Mouse (Mus musculus): ENCODE data around the gene Zyx. TPM values are rescaled to one million over a fixed set of nuclear protein-coding genes. Genes with fewer than 3 reads are reported as not detected.
A peak's percentile ranks its signal among the peaks of the same experiment; 100 is the strongest.

The Zyx gene
- polyA plus RNA-seq, 1 experiment from 2014 or later, result 80.8 TPM

GRCm38 (mm10) chr6:42362497-42362896 lies 13.1 kb downstream of the Zyx start:
- WGBS, result 91% methylated on average over 1 of the region's 1 CpGs
- Histone ChIP-seq H3K4me1 (peaks cover 6% of the 10 kb centered on the region), H3K36me3 (replicated peaks) (peaks cover 41% of the 10 kb centered on the region), H3K27ac (no peak overlapping the region), H3K4me3 (no peak overlapping the region), H3K9me3 (no peaks in the 10 kb centered on the region), H3K27me3 (ENCODE audit: poor library complexity, severe bottlenecking) (peaks cover 19% of the 10 kb centered on the region)
- DNase-seq (ENCODE audit: extremely low spot score, low spot score), result no peak

DNA sequence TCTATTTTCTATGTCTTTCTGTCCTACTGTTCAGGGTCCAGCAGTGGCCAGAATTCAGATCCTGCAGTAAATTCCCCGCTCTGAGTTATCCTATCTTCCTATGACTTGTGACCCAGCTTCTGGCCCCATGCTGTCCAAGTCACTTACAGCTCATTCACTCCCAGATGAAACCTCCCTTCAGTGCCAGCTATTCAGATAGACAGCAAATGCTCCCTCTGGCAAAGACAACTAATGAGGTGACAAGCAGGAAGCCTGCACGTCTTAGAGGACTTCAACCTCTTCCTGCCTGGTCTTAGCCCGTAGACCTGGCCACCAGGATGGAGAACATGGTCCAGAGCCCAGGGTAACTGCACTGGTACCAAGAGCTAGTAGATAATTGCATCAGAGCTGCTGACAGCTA lies 13.5 kb downstream of the Zyx start:
- peaks cover 6% of the 10 kb centered on the region for H3K4me1 ChIP-seq
- peaks cover 36% of the 10 kb centered on the region for H3K36me3 ChIP-seq (replicated peaks)
- peaks cover 24% of the 10 kb centered on the region for H3K27me3 ChIP-seq (ENCODE audit: poor library complexity, severe bottlenecking)
- no peak for DNase-seq (ENCODE audit: extremely low spot score, low spot score)
- 52% methylated on average over 3 of the region's 3 CpGs for WGBS
- H3K9me3 ChIP-seq, result no peaks in the 10 kb centered on the region
- no peak overlapping the region for H3K27ac ChIP-seq
- no peak overlapping the region for H3K4me3 ChIP-seq

DNA sequence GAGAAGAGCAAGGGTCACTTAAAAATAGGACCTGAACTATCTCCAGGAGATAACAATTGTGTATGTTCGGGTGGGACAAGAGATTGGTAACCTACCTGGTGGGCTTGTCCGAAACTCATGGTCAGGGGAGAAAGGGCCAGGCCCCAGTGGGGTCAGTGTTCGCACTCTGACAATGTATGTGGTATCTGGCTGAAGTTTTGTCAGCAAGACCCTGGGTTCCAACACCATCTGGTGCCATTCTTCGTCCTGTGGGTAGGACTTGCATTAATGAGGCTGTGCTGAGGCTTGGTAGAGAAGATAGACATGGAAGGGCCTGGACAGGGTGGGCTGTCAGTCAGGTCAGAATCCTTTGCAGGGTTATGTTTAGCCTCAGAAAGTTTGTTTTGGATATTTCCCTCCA lies 14.6 kb downstream of the Zyx start:
- Histone ChIP-seq H3K36me3 (replicated peaks) (peaks cover 25% of the 10 kb centered on the region), H3K27ac (no peak overlapping the region), H3K4me3 (no peak overlapping the region), H3K9me3 (no peaks in the 10 kb centered on the region), H3K27me3 (ENCODE audit: poor library complexity, severe bottlenecking) (peaks cover 26% of the 10 kb centered on the region), H3K4me1 (peaks cover 8% of the 10 kb centered on the region)
- DNase-seq (ENCODE audit: extremely low spot score, low spot score), result no peak
- 91% methylated on average over 4 of the region's 4 CpGs for WGBS

DNA sequence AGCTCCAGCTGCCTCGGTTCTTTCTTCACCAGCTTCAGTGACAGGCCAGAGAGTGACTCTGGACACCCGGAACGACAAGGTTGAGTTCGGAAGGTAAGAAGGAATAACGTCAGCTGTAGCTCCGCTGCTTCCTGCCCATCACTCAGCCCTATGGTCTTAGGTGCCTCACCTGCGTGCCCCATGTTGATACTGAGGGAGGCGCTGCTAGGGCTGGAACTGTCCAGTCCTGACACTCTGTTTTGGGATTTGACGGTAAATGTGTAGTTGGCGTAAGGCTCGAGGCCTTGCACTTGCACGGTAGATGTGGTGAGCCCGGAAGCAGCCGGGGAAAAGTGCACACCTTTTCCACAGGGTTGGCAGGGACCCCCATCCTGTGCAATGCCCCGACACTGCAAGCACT lies 15.2 kb downstream of the Zyx start:
- WGBS, result 94% methylated on average over 15 of the region's 15 CpGs
- H3K36me3 ChIP-seq (replicated peaks), result peaks cover 20% of the 10 kb centered on the region
- DNase-seq (ENCODE audit: extremely low spot score, low spot score), result no peak
- H3K4me1 ChIP-seq, result peaks cover 13% of the 10 kb centered on the region
- H3K9me3 ChIP-seq, result no peaks in the 10 kb centered on the region
- no peak overlapping the region for H3K27ac ChIP-seq
- peaks cover 26% of the 10 kb centered on the region for H3K27me3 ChIP-seq (ENCODE audit: poor library complexity, severe bottlenecking)
- H3K4me3 ChIP-seq, result no peak overlapping the region

DNA sequence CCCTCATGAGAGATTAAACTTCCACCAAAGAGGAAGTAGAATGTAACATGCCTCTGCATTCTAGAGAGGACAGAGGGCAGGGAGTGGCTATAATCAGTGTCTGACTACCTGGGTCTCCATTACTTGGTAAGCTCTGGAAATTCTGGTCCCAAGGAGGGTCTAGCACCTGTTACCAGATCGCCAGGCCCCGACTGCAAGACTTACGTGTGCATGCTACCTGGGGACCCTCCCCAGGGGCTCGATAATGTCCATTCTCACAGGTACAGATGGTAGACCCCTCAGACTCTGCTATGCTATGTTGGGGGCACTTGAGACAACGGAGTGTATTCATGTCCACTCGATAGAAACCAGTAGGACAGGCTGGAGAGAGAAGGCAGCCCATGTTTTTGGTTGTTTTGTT lies 15.8 kb downstream of the Zyx start:
- H3K27me3 ChIP-seq (ENCODE audit: poor library complexity, severe bottlenecking), result peaks cover 26% of the 10 kb centered on the region
- 95% methylated on average over 6 of the region's 6 CpGs for WGBS
- peaks cover 19% of the 10 kb centered on the region for H3K4me1 ChIP-seq
- no peak for DNase-seq (ENCODE audit: extremely low spot score, low spot score)
- H3K4me3 ChIP-seq, result no peak overlapping the region
- H3K36me3 ChIP-seq (replicated peaks), result peaks cover 13% of the 10 kb centered on the region
- H3K27ac ChIP-seq, result no peak overlapping the region
- H3K9me3 ChIP-seq, result no peaks in the 10 kb centered on the region

DNA sequence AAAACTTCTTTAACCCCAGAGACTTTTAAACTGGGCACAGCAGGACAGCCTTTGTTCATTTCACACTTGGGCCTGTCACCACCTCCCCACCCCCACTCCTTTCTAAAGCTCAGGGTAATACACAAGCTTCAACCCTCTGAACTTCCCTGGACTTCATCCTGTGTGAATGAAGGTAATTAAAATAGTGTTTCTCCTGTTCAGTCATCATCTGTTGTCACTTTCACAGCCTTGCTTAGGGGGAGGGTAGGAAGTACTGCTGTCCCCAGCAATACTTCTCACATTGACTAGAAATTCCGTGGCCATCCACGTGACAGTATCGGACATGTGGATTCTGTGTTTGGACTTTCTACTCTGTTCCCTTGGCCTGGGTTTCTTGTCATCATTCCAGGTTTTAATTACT lies 20.4 kb downstream of the Zyx start:
- WGBS, result 9% methylated on average over 3 of the region's 3 CpGs
- Histone ChIP-seq H3K4me1 (peaks cover 46% of the 10 kb centered on the region), H3K36me3 (replicated peaks) (no peaks in the 10 kb centered on the region), H3K9me3 (no peaks in the 10 kb centered on the region), H3K4me3 (no peak overlapping the region), H3K27ac (no peak overlapping the region), H3K27me3 (ENCODE audit: poor library complexity, severe bottlenecking) (peaks cover 62% of the 10 kb centered on the region)
- DNase-seq (ENCODE audit: extremely low spot score, low spot score), result peak; percentile 43

DNA sequence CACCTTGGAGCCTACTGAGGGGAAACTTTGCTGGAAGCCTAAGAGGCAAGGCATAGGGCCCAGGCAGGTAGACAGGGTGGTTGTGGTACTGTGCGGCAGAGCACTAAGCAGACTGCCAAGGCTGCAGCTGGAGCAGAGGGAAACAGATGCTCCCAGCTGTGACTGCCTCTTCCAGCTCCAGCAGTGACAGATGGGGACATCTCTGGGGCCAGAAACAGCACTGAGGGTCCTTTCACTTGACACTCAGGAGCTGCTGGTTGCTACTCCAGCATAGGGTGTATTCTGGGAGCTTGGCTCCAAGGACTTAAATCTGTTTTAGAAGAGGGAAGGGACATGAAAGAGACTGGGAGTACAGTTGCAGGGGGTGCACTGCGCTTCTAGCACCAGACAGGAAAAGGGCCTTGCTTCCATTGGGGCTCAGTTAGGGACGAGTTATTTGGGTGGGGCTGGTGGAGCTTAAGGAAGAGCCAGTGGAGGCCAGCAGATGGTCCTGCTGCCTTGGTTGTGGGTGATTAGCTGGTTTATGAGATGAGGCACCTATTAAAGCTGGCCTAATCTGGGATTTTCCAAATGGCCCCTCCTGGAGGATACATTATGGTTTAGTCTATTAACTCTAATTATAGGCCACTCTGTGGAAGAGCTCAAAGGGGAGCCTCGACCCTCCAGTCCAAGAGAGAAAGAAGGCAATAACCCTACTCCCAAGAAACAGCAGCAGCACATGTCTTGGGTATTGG lies 21.4 kb downstream of the Zyx start:
- 0 out of 2 replicates have a peak overlapping the region, but pooled peaks have one; percentile 30 for H3K27ac ChIP-seq
- no peaks in the 10 kb centered on the region for H3K9me3 ChIP-seq
- DNase-seq (ENCODE audit: extremely low spot score, low spot score), result no peak
- 34% methylated on average over 4 of the region's 4 CpGs for WGBS
- H3K4me3 ChIP-seq, result no peak overlapping the region
- peaks cover 46% of the 10 kb centered on the region for H3K4me1 ChIP-seq
- no peaks in the 10 kb centered on the region for H3K36me3 ChIP-seq (replicated peaks)
- H3K27me3 ChIP-seq (ENCODE audit: poor library complexity, severe bottlenecking), result peaks cover 69% of the 10 kb centered on the region

- WGBS, result 6% methylated on average over 3 of the region's 3 CpGs
These were observed 22.6 kb downstream of the Zyx start for GRCm38 (mm10) chr6:42372001-42372400.

DNA sequence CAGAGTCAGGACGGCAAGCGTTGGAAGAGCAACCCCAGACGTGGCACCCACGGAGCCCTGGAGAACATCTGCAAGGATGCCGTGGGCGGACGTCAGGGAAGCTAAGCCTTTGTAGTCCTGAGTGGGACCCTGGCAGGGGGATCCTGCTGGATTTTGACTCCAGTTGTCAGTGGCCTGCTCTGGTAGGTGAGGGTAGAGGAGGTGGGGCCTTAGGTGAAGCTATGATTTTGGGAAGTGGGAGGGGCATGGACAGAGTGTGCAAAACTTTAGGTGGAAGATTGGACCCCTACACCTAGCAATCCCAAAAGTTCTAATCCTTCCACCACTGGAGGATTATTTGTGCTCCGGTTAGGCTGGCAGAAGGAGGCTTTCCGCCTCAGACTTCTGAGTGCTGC lies 23.0 kb downstream of the Zyx start:
- WGBS, result 7% methylated on average over 9 of the region's 9 CpGs
- peak overlapping the region; percentile 67 for H3K4me3 ChIP-seq
- H3K9me3 ChIP-seq, result no peaks in the 10 kb centered on the region
- H3K27me3 ChIP-seq (ENCODE audit: poor library complexity, severe bottlenecking), result peaks cover 66% of the 10 kb centered on the region
- H3K27ac ChIP-seq, result no peak overlapping the region
- no peaks in the 10 kb centered on the region for H3K36me3 ChIP-seq (replicated peaks)
- peaks cover 46% of the 10 kb centered on the region for H3K4me1 ChIP-seq
- DNase-seq (ENCODE audit: extremely low spot score, low spot score), result no peak

More at GRCm38 (mm10) chr6:42372001-42372400, 22.6 kb downstream of the Zyx start:
- Histone ChIP-seq H3K36me3 (replicated peaks) (no peaks in the 10 kb centered on the region), H3K4me3 (peak overlapping the region; percentile 67; the same call in 1 of the 2 replicates), H3K4me1 (peaks cover 46% of the 10 kb centered on the region), H3K27ac (no peak overlapping the region), H3K27me3 (ENCODE audit: poor library complexity, severe bottlenecking) (peaks cover 71% of the 10 kb centered on the region), H3K9me3 (no peaks in the 10 kb centered on the region)
- no peak for DNase-seq (ENCODE audit: extremely low spot score, low spot score)

GRCm38 (mm10) chr6:42372816-42373547 lies 23.6 kb downstream of the Zyx start, which contains the start of gene Epha1:
TSS of gene Epha1 (minus strand) at chr6:42373268.
- H3K4me1 ChIP-seq, result peaks cover 46% of the 10 kb centered on the region
- no peaks in the 10 kb centered on the region for H3K36me3 ChIP-seq (replicated peaks)
- DNase-seq (ENCODE audit: extremely low spot score, low spot score), result peak; percentile 63
- H3K27me3 ChIP-seq (ENCODE audit: poor library complexity, severe bottlenecking), result peaks cover 61% of the 10 kb centered on the region
- WGBS, result under 1% methylated on average over 36 of the region's 36 CpGs
- no peaks in the 10 kb centered on the region for H3K9me3 ChIP-seq
- H3K4me3 ChIP-seq, result peak within 1 kb of the TSS; percentile 67
- peak within 1 kb of the TSS; percentile 74 for H3K27ac ChIP-seq

GRCm38 (mm10) chr6:42373669-42374430 lies 24.4 kb downstream of the Zyx start:
- Histone ChIP-seq H3K27me3 (ENCODE audit: poor library complexity, severe bottlenecking) (peaks cover 58% of the 10 kb centered on the region), H3K4me1 (peaks cover 46% of the 10 kb centered on the region), H3K9me3 (no peaks in the 10 kb centered on the region), H3K36me3 (replicated peaks) (no peaks in the 10 kb centered on the region), H3K4me3 (peak overlapping the region; percentile 67), H3K27ac (no peak overlapping the region)
- whole genome bisulfite sequencing, result 42% methylated on average over 7 of the region's 7 CpGs
- no peak for DNase-seq (ENCODE audit: extremely low spot score, low spot score)

- H3K9me3 ChIP-seq, result no peaks in the 10 kb centered on the region
- WGBS, result 83% methylated on average over 4 of the region's 4 CpGs
- peaks cover 65% of the 10 kb centered on the region for H3K27me3 ChIP-seq (ENCODE audit: poor library complexity, severe bottlenecking)
- peaks cover 38% of the 10 kb centered on the region for H3K4me1 ChIP-seq
- no peak overlapping the region for H3K4me3 ChIP-seq
- no peaks in the 10 kb centered on the region for H3K36me3 ChIP-seq (replicated peaks)
- no peak for DNase-seq (ENCODE audit: extremely low spot score, low spot score)
- no peak overlapping the region for H3K27ac ChIP-seq
These were observed 25.3 kb downstream of the Zyx start for GRCm38 (mm10) chr6:42374701-42375100.

All from forebrain, embryonic 10.5 days (tissue).